Mouse (Mus musculus): Measurements from ENCODE around the gene Larp1. TPM values are rescaled to one million over a fixed set of nuclear protein-coding genes. Genes with fewer than 3 reads are reported as not detected.

Gene Larp1
- polyA plus RNA-seq, 1 experiment from 2014 or later: 16.7 TPM

DNA sequence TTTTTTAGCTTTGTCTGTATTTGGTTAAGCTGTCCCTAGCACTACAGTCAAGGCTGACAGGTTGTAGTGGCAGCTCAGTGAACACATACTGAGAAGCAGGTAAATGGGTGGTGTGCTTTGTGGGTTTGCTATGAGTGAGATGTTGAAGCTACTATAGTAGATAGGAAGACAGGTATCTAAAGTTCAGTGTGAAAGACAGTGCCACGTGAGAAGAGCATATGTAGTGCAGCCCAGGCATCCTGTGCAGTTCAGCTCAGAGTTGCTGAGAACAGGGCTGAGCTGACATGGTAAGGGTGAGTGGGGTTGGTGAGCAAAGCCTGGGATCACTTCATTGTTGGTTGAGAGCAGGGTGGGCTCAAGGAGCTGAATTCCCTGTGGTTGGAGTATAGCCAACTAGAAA lies 8.6 kb downstream of the Larp1 start:
- Histone ChIP-seq H3K9ac (ENCODE audit: low read depth, low read length) (no peak overlapping the region; the same call in 1 of the 2 replicates), H3K4me2 (ENCODE audit: low read depth, low read length) (no peak overlapping the region), H3K4me3 (ENCODE audit: low read length) (no peak overlapping the region), H3K4me1 (ENCODE audit: control insufficient read depth, insufficient read depth, low read length) (peaks cover 72% of the 10 kb centered on the region), H3K36me3 (ENCODE audit: control insufficient read depth, insufficient read depth, low read length) (no peaks in the 10 kb centered on the region), H3K27ac (ENCODE audit: low read length) (0 out of 2 replicates have a peak overlapping the region, but pooled peaks have one; percentile 19), H3K27me3 (replicated peaks; ENCODE audit: control insufficient read depth, insufficient read depth, low read length) (no peaks in the 10 kb centered on the region), H3K9me3 (ENCODE audit: control insufficient read depth, low read length) (no peaks in the 10 kb centered on the region)
- 49% methylated on average over 1 of the region's 1 CpGs for WGBS
- ATAC-seq: no peak

GRCm38 (mm10) chr11:58018287-58018686 lies 9.4 kb downstream of the Larp1 start:
- Histone ChIP-seq H3K4me3 (ENCODE audit: low read length) (no peak overlapping the region), H3K9me3 (ENCODE audit: control insufficient read depth, low read length) (no peaks in the 10 kb centered on the region), H3K27me3 (replicated peaks; ENCODE audit: control insufficient read depth, insufficient read depth, low read length) (no peaks in the 10 kb centered on the region), H3K9ac (ENCODE audit: low read depth, low read length) (no peak overlapping the region), H3K4me2 (ENCODE audit: low read depth, low read length) (no peak overlapping the region), H3K27ac (ENCODE audit: low read length) (no peak overlapping the region), H3K4me1 (ENCODE audit: control insufficient read depth, insufficient read depth, low read length) (peaks cover 72% of the 10 kb centered on the region), H3K36me3 (ENCODE audit: control insufficient read depth, insufficient read depth, low read length) (no peaks in the 10 kb centered on the region)
- ATAC-seq: no peak
- WGBS: 47% methylated on average over 2 of the region's 2 CpGs

GRCm38 (mm10) chr11:58018701-58019100 lies 9.8 kb downstream of the Larp1 start:
- H3K4me2 ChIP-seq (ENCODE audit: low read depth, low read length): no peak overlapping the region
- H3K27ac ChIP-seq (ENCODE audit: low read length): no peak overlapping the region
- WGBS: 79% methylated on average over 4 of the region's 4 CpGs
- H3K9me3 ChIP-seq (ENCODE audit: control insufficient read depth, low read length): no peaks in the 10 kb centered on the region
- H3K27me3 ChIP-seq (replicated peaks; ENCODE audit: control insufficient read depth, insufficient read depth, low read length): no peaks in the 10 kb centered on the region
- no peak overlapping the region for H3K9ac ChIP-seq (ENCODE audit: low read depth, low read length)
- H3K4me3 ChIP-seq (ENCODE audit: low read length): no peak overlapping the region
- peaks cover 70% of the 10 kb centered on the region for H3K4me1 ChIP-seq (ENCODE audit: control insufficient read depth, insufficient read depth, low read length)
- H3K36me3 ChIP-seq (ENCODE audit: control insufficient read depth, insufficient read depth, low read length): no peaks in the 10 kb centered on the region
- ATAC-seq: no peak

DNA sequence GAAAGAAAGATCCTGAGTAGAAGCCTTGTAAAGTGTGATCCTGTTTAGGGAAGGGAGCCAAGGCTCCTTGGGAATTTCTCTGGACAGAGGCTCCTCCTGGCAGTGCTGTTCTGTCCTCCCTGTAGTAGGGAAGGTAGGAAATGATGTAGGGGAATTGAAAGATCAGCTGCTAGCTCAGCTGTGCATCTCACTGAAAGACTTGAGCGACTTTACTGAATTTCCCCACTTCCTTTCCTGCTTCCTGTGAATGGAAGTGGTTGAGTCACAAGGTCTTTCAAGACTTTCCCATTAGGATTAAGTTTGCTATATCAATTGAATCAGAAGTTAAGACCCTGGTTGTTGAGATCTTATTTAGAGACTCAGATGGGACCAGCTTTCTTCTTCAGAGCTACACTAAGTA lies 12.2 kb downstream of the Larp1 start:
- Histone ChIP-seq H3K9ac (ENCODE audit: low read depth, low read length) (no peak overlapping the region), H3K27me3 (replicated peaks; ENCODE audit: control insufficient read depth, insufficient read depth, low read length) (no peaks in the 10 kb centered on the region), H3K36me3 (ENCODE audit: control insufficient read depth, insufficient read depth, low read length) (no peaks in the 10 kb centered on the region), H3K4me2 (ENCODE audit: low read depth, low read length) (peak overlapping the region; percentile 21; the same call in 1 of the 2 replicates), H3K4me1 (ENCODE audit: control insufficient read depth, insufficient read depth, low read length) (peaks cover 67% of the 10 kb centered on the region), H3K4me3 (ENCODE audit: low read length) (no peak overlapping the region), H3K27ac (ENCODE audit: low read length) (peak overlapping the region; percentile 73), H3K9me3 (ENCODE audit: control insufficient read depth, low read length) (no peaks in the 10 kb centered on the region)
- WGBS: 32% methylated on average over 1 of the region's 1 CpGs
- no peak for ATAC-seq

DNA sequence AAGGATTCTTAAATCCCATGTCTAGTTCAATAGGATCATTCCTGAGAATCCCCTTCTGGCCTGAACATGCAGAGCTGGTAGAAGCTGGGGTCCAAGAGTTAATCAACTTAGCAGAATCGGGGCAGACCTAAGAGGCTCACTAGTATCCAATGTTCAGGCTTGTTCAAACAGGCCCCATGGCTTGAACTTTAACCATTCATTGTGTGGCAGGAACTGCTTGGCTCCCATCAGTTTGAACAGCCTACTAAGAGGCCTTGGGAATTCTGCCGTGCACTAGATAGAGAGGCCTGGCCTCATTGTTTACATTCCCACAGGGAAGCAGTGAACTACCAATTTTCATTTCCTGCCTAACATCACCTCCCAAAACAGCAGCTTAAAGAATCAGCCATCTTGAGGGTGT lies 12.8 kb downstream of the Larp1 start:
- H3K27ac ChIP-seq (ENCODE audit: low read length): peak overlapping the region; percentile 73
- peaks cover 67% of the 10 kb centered on the region for H3K4me1 ChIP-seq (ENCODE audit: control insufficient read depth, insufficient read depth, low read length)
- H3K36me3 ChIP-seq (ENCODE audit: control insufficient read depth, insufficient read depth, low read length): no peaks in the 10 kb centered on the region
- peak; percentile 88 for ATAC-seq
- no peak overlapping the region for H3K4me3 ChIP-seq (ENCODE audit: low read length)
- H3K9ac ChIP-seq (ENCODE audit: low read depth, low read length): peak overlapping the region; percentile 23; the same call in 1 of the 2 replicates
- H3K4me2 ChIP-seq (ENCODE audit: low read depth, low read length): peak overlapping the region; percentile 21
- 17% methylated on average over 2 of the region's 2 CpGs for WGBS
- H3K27me3 ChIP-seq (replicated peaks; ENCODE audit: control insufficient read depth, insufficient read depth, low read length): no peaks in the 10 kb centered on the region
- H3K9me3 ChIP-seq (ENCODE audit: control insufficient read depth, low read length): no peaks in the 10 kb centered on the region

- Histone ChIP-seq H3K36me3 (ENCODE audit: control insufficient read depth, insufficient read depth, low read length) (no peaks in the 10 kb centered on the region), H3K4me2 (ENCODE audit: low read depth, low read length) (no peak overlapping the region), H3K27me3 (replicated peaks; ENCODE audit: control insufficient read depth, insufficient read depth, low read length) (no peaks in the 10 kb centered on the region), H3K9ac (ENCODE audit: low read depth, low read length) (no peak overlapping the region), H3K27ac (ENCODE audit: low read length) (no peak overlapping the region), H3K4me3 (ENCODE audit: low read length) (no peak overlapping the region), H3K4me1 (ENCODE audit: control insufficient read depth, insufficient read depth, low read length) (peaks cover 48% of the 10 kb centered on the region), H3K9me3 (ENCODE audit: control insufficient read depth, low read length) (no peaks in the 10 kb centered on the region)
- WGBS: 82% methylated on average over 1 of the region's 1 CpGs
- ATAC-seq: no peak
Observed at GRCm38 (mm10) chr11:58024271-58024670, 15.4 kb downstream of the Larp1 start.

DNA sequence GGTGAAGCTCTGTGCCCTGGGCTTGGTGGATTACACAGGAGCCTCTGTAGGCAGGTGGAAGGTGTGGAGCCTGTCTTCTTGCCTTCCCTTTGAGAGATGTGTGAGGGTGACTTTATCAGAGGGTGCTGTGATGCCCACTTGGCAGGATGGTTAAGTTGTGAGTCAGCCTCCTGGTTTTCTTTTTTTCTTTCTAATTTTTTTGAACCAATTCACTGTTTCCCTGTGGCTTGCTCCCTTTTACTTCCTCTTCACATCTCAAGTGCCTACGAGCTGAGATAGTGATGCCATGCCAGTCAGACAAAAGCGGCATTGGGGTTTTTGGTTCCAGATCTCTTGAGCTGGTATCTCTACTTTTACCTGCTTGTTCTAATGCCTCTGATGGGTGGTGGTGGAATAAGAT lies 15.8 kb downstream of the Larp1 start:
- ATAC-seq: no peak
- 79% methylated on average over 2 of the region's 2 CpGs for WGBS
- Histone ChIP-seq H3K4me1 (ENCODE audit: control insufficient read depth, insufficient read depth, low read length) (peaks cover 47% of the 10 kb centered on the region), H3K4me2 (ENCODE audit: low read depth, low read length) (no peak overlapping the region), H3K27ac (ENCODE audit: low read length) (no peak overlapping the region), H3K27me3 (replicated peaks; ENCODE audit: control insufficient read depth, insufficient read depth, low read length) (no peaks in the 10 kb centered on the region), H3K36me3 (ENCODE audit: control insufficient read depth, insufficient read depth, low read length) (no peaks in the 10 kb centered on the region), H3K9me3 (ENCODE audit: control insufficient read depth, low read length) (no peaks in the 10 kb centered on the region), H3K9ac (ENCODE audit: low read depth, low read length) (no peak overlapping the region), H3K4me3 (ENCODE audit: low read length) (no peak overlapping the region)

- Histone ChIP-seq H3K27me3 (replicated peaks; ENCODE audit: control insufficient read depth, insufficient read depth, low read length) (no peaks in the 10 kb centered on the region), H3K9me3 (ENCODE audit: control insufficient read depth, low read length) (no peaks in the 10 kb centered on the region), H3K36me3 (ENCODE audit: control insufficient read depth, insufficient read depth, low read length) (no peaks in the 10 kb centered on the region), H3K9ac (ENCODE audit: low read depth, low read length) (no peak overlapping the region), H3K4me3 (ENCODE audit: low read length) (no peak overlapping the region), H3K4me2 (ENCODE audit: low read depth, low read length) (no peak overlapping the region), H3K27ac (ENCODE audit: low read length) (peak overlapping the region; percentile 14; the same call in 1 of the 2 replicates), H3K4me1 (ENCODE audit: control insufficient read depth, insufficient read depth, low read length) (peaks cover 46% of the 10 kb centered on the region)
- WGBS: 69% methylated on average over 4 of the region's 4 CpGs
- ATAC-seq: no peak
Observed at GRCm38 (mm10) chr11:58025881-58026280, 17.0 kb downstream of the Larp1 start.

DNA sequence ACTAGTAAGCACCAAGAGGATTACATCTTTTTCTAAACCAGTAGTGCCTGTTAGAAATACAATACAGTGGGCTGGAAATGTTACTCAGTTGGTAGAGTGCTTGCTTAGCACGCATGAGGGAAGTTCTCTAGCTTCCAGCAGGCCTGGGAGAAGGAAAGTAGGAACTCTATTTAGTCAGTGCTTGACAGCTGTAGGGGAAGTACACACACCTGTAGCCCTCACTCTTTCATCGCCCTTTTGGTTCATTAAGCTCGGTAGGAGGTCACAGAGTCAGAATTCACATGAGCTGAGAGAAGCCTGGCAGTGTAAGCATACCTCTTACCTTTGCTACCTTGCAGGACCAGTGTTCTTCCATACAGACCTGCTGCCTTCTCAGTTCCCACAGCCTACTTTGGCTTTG lies 17.5 kb downstream of the Larp1 start:
- Histone ChIP-seq H3K4me2 (ENCODE audit: low read depth, low read length) (no peak overlapping the region), H3K4me1 (ENCODE audit: control insufficient read depth, insufficient read depth, low read length) (peaks cover 45% of the 10 kb centered on the region), H3K27ac (ENCODE audit: low read length) (peak overlapping the region; percentile 12; the same call in 1 of the 2 replicates), H3K9ac (ENCODE audit: low read depth, low read length) (no peak overlapping the region), H3K9me3 (ENCODE audit: control insufficient read depth, low read length) (no peaks in the 10 kb centered on the region), H3K36me3 (ENCODE audit: control insufficient read depth, insufficient read depth, low read length) (no peaks in the 10 kb centered on the region), H3K4me3 (ENCODE audit: low read length) (no peak overlapping the region), H3K27me3 (replicated peaks; ENCODE audit: control insufficient read depth, insufficient read depth, low read length) (no peaks in the 10 kb centered on the region)
- WGBS: 43% methylated on average over 3 of the region's 3 CpGs
- ATAC-seq: no peak

DNA sequence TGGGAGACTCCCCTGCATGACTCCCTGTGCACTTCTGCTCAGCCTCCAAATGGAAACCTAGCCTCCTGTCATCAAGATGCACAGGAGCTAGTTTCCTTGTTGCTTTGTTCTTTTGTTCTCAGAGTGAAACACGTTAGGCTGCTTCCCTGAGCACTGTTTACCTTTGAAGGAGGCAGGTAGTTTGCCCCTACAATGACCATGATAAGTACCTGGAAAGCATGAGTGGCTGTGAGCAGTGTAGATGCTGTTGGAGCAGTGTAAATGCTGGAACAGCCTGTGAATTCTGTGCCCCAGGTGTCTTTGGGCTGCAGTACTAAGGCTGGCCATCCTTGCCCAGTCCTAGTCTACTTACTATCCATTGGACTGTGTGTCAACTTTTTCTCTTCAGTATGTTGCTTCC lies 18.0 kb downstream of the Larp1 start:
- H3K4me2 ChIP-seq (ENCODE audit: low read depth, low read length): no peak overlapping the region

More for the DNA sequence above, 18.0 kb downstream of the Larp1 start:
- Histone ChIP-seq H3K27ac (ENCODE audit: low read length) (peak overlapping the region; percentile 12; the same call in 1 of the 2 replicates), H3K27me3 (replicated peaks; ENCODE audit: control insufficient read depth, insufficient read depth, low read length) (no peaks in the 10 kb centered on the region), H3K4me1 (ENCODE audit: control insufficient read depth, insufficient read depth, low read length) (peaks cover 44% of the 10 kb centered on the region), H3K4me3 (ENCODE audit: low read length) (no peak overlapping the region), H3K9me3 (ENCODE audit: control insufficient read depth, low read length) (no peaks in the 10 kb centered on the region), H3K36me3 (ENCODE audit: control insufficient read depth, insufficient read depth, low read length) (no peaks in the 10 kb centered on the region), H3K9ac (ENCODE audit: low read depth, low read length) (no peak overlapping the region)
- WGBS: 41% methylated on average over 1 of the region's 1 CpGs
- no peak for ATAC-seq
